Mouse (Mus musculus) left cerebral cortex, postnatal 10 days (tissue): ENCODE measurements around the gene Cers3. TPM values are rescaled to one million over a fixed set of nuclear protein-coding genes. Genes with fewer than 3 reads are reported as not detected.

Source experiments
- DNase-seq, 2 experiments: peaks; one replicate each; pipeline ENCODE4 v3.0.0; 2021 to 2022; ENCODE audit warnings: low spot score in 2 of 2, mixed read lengths in 1 of 2; ENCODE audit errors: extremely low spot score in 1 of 2
- intact Hi-C: fragments of 180-260 bp; cut with DNase I; formaldehyde crosslinking; loops from one replicate; pipeline ENCODE4 v1.15.1; 2025
- total RNA-seq, 2 experiments: library from RNA; stranded (reverse); gene quantifications; 2 replicates each; pipeline ENCODE4 v1.2.3; 2021

Cers3 gene
- 1 to 10 TPM in 1 of 2 experiments, under 1 TPM in 1; 0.73 to 1.1 TPM for total RNA-seq

- DNase-seq = no peak
- intact Hi-C loops = no loop called here
Measured at GRCm38 (mm10) chr7:66743377-66743781, at the start of gene Cers3. Gene Cers3 (plus strand): TSS chr7:66743504.

- no peak for DNase-seq
Measured at GRCm38 (mm10) chr7:66694467-66694866, 48.8 kb upstream of the Cers3 start.

GRCm38 (mm10) chr7:66702721-66703120 is 40.6 kb upstream of the Cers3 start:
- DNase-seq = no peak
- intact Hi-C loops = no loop called here

More at GRCm38 (mm10) chr7:66694467-66694866, 48.8 kb upstream of the Cers3 start:
- intact Hi-C loops = no loop called here

GRCm38 (mm10) chr7:66704631-66705030 is 38.7 kb upstream of the Cers3 start:
- DNase-seq = no peak
- intact Hi-C loops = no loop called here

GRCm38 (mm10) chr7:66711166-66711565 is 32.1 kb upstream of the Cers3 start:
- no peak for DNase-seq
- intact Hi-C loops = no loop called here

- no peak for DNase-seq
- intact Hi-C loops = no loop called here
Measured at GRCm38 (mm10) chr7:66724514-66724913, 18.8 kb upstream of the Cers3 start.

GRCm38 (mm10) chr7:66724954-66725353 is 18.4 kb upstream of the Cers3 start:
- DNase-seq = no peak
- intact Hi-C loops = no loop called here

- DNase-seq = no peak
- intact Hi-C loops = no loop called here
Measured at GRCm38 (mm10) chr7:66728072-66728471, 15.2 kb upstream of the Cers3 start.

- no peak for DNase-seq
- intact Hi-C loops = no loop called here
Measured at GRCm38 (mm10) chr7:66729232-66729631, 14.1 kb upstream of the Cers3 start.

- intact Hi-C loops = no loop called here
- no peak for DNase-seq
Measured at GRCm38 (mm10) chr7:66733431-66733830, 9.9 kb upstream of the Cers3 start.

GRCm38 (mm10) chr7:66733882-66734281 is 9.4 kb upstream of the Cers3 start:
- intact Hi-C loops = no loop called here
- no peak for DNase-seq

GRCm38 (mm10) chr7:66734466-66734865 is 8.8 kb upstream of the Cers3 start:
- intact Hi-C loops = no loop called here

GRCm38 (mm10) chr7:66734993-66735392 is 8.3 kb upstream of the Cers3 start:
- intact Hi-C loops = no loop called here
- DNase-seq = no peak

More at GRCm38 (mm10) chr7:66734466-66734865, 8.8 kb upstream of the Cers3 start:
- no peak for DNase-seq

GRCm38 (mm10) chr7:66737418-66737817 is 5.9 kb upstream of the Cers3 start:
- DNase-seq = no peak
- intact Hi-C loops = no loop called here

- no peak for DNase-seq
- intact Hi-C loops = no loop called here
Measured at GRCm38 (mm10) chr7:66741008-66741407, 2.3 kb upstream of the Cers3 start.

GRCm38 (mm10) chr7:66741412-66741811 is 1.9 kb upstream of the Cers3 start:
- intact Hi-C loops = no loop called here
- no peak for DNase-seq

GRCm38 (mm10) chr7:66746972-66747371 is 3.7 kb downstream of the Cers3 start:
- DNase-seq = no peak
- intact Hi-C loops = no loop called here

GRCm38 (mm10) chr7:66749998-66750397 is 6.7 kb downstream of the Cers3 start:
- no peak for DNase-seq
- intact Hi-C loops = no loop called here

- intact Hi-C loops = no loop called here
- DNase-seq = no peak
Measured at GRCm38 (mm10) chr7:66753816-66754215, 10.5 kb downstream of the Cers3 start.

- intact Hi-C loops = no loop called here
Measured at GRCm38 (mm10) chr7:66755611-66756010, 12.3 kb downstream of the Cers3 start.

GRCm38 (mm10) chr7:66769902-66770301 is 26.6 kb downstream of the Cers3 start:
- intact Hi-C loops = no loop called here
- no peak for DNase-seq

More at GRCm38 (mm10) chr7:66755611-66756010, 12.3 kb downstream of the Cers3 start:
- DNase-seq = no peak
